Mouse (Mus musculus): ENCODE results near the gene Pcgf1.

Pcgf1 gene

GRCm38 (mm10) chr6:83065995-83066394, 11.7 kb upstream of the Pcgf1 start:
- no peak for DNase-seq (ENCODE audit: low spot score in 2 of 2)

GRCm38 (mm10) chr6:83066441-83066840, 11.2 kb upstream of the Pcgf1 start:
- no peak for DNase-seq (ENCODE audit: low spot score in 2 of 2)

- DNase-seq (ENCODE audit: low spot score in 2 of 2) = no peak
Measured at GRCm38 (mm10) chr6:83068221-83068620, 9.4 kb upstream of the Pcgf1 start.

GRCm38 (mm10) chr6:83068706-83069487, 8.8 kb upstream of the Pcgf1 start:
- DNase-seq (ENCODE audit: low spot score in 2 of 2) = no peak

- DNase-seq (ENCODE audit: low spot score in 2 of 2) = no peak
Measured at GRCm38 (mm10) chr6:83069488-83070246, 8.0 kb upstream of the Pcgf1 start.

- DNase-seq (ENCODE audit: low spot score in 2 of 2) = no peak
Measured at GRCm38 (mm10) chr6:83070247-83070310, 7.6 kb upstream of the Pcgf1 start, which contains the start of gene Tlx2. Gene Tlx2 (minus strand): TSS chr6:83070293.

GRCm38 (mm10) chr6:83070311-83071219, 7.1 kb upstream of the Pcgf1 start:
- DNase-seq (ENCODE audit: low spot score in 2 of 2) = no peak

GRCm38 (mm10) chr6:83071220-83071619, 6.4 kb upstream of the Pcgf1 start:
- no peak for DNase-seq (ENCODE audit: low spot score in 2 of 2)

- DNase-seq (ENCODE audit: low spot score in 2 of 2) = peak in 1 of 2 experiments; percentile 33
Measured at GRCm38 (mm10) chr6:83074979-83075378, 2.7 kb upstream of the Pcgf1 start.

GRCm38 (mm10) chr6:83078324-83078858, 722 bp downstream of the Pcgf1 start:
- peak; percentile 98 to 100 for DNase-seq (ENCODE audit: low spot score in 2 of 2)

GRCm38 (mm10) chr6:83080210-83080609, 2.5 kb downstream of the Pcgf1 start:
- no peak for DNase-seq (ENCODE audit: low spot score in 2 of 2)

- no peak for DNase-seq (ENCODE audit: low spot score in 2 of 2)
Measured at GRCm38 (mm10) chr6:83083497-83083896, 5.8 kb downstream of the Pcgf1 start.

- DNase-seq (ENCODE audit: low spot score in 2 of 2) = no peak
Measured at GRCm38 (mm10) chr6:83084477-83084876, 6.8 kb downstream of the Pcgf1 start.

- no peak for DNase-seq (ENCODE audit: low spot score in 2 of 2)
Measured at GRCm38 (mm10) chr6:83086121-83087035, 8.7 kb downstream of the Pcgf1 start, which contains the start of gene Lbx2. Gene Lbx2 (plus strand): TSS chr6:83086367.

GRCm38 (mm10) chr6:83087205-83087925, 9.7 kb downstream of the Pcgf1 start:
- DNase-seq (ENCODE audit: low spot score in 2 of 2) = no peak

GRCm38 (mm10) chr6:83087926-83088260, 10.2 kb downstream of the Pcgf1 start:
- no peak for DNase-seq (ENCODE audit: low spot score in 2 of 2)

- DNase-seq (ENCODE audit: low spot score in 2 of 2) = no peak
Measured at GRCm38 (mm10) chr6:83092416-83093127, 14.9 kb downstream of the Pcgf1 start.

- peak in 1 of 2 experiments; percentile 49 for DNase-seq (ENCODE audit: low spot score in 2 of 2)
Measured at GRCm38 (mm10) chr6:83095968-83096367, 18.3 kb downstream of the Pcgf1 start.

- DNase-seq (ENCODE audit: low spot score in 2 of 2) = no peak
Measured at GRCm38 (mm10) chr6:83098411-83098810, 20.7 kb downstream of the Pcgf1 start.

- DNase-seq (ENCODE audit: low spot score in 2 of 2) = peak; percentile 89 to 90
Measured at GRCm38 (mm10) chr6:83101316-83101687, 23.6 kb downstream of the Pcgf1 start, which contains the start of the genes Ccdc142 and Gm42688. Gene Ccdc142 (plus strand): TSS chr6:83101601. Gene Gm42688 (plus strand): TSS chr6:83101617.

Measured in thymus, postnatal 10 days (tissue).